Mouse (Mus musculus) erythroblast, embryonic 14.5 days (primary cell): ENCODE measurements around the gene Rcor1. TPM values are rescaled to one million over a fixed set of nuclear protein-coding genes. Genes with fewer than 3 reads are reported as not detected.

ENCODE experiments used
- H3K27me3 ChIP-seq: 2 replicates; pipeline ENCODE4 v1.6.1; 2012; ENCODE audit warnings: inconsistent platforms; ENCODE audit not compliant: control insufficient read depth
- H3K36me3 ChIP-seq: 2 replicates; pipeline ENCODE4 v1.6.1; 2012; ENCODE audit warnings: mild to moderate bottlenecking, inconsistent platforms; ENCODE audit not compliant: control insufficient read depth
- H3K4me1 ChIP-seq: 2 replicates; pipeline ENCODE4 v1.6.1; 2012; ENCODE audit warnings: inconsistent platforms; ENCODE audit not compliant: control insufficient read depth
- H3K4me3 ChIP-seq: replicated peaks from 2 replicates; pipeline ENCODE3; 2012; ENCODE audit warnings: moderate library complexity, mild to moderate bottlenecking, inconsistent platforms
- H3K9me3 ChIP-seq: 2 replicates; pipeline ENCODE4 v1.6.1; 2012; ENCODE audit warnings: low read length, inconsistent platforms, mixed read lengths; ENCODE audit not compliant: control insufficient read depth
- GATA1 ChIP-seq: IDR thresholded peaks from 2 replicates; pipeline ENCODE4 v1.6.1; 2012; ENCODE audit warnings: low read length, inconsistent platforms, mixed read lengths
- TAL1 ChIP-seq: IDR thresholded peaks from 3 replicates; pipeline ENCODE4 v1.6.1; 2012; ENCODE audit warnings: low read length, inconsistent platforms, mixed read lengths
- polyA plus RNA-seq: library from polyadenylated mRNA; stranded (reverse); fragments of >175 nt; gene quantifications from 2 replicates; pipeline ENCODE4 v1.2.3, GENCODE M21; 2012

Gene Rcor1
- polyA plus RNA-seq, 1 experiment = 0.44 TPM

DNA sequence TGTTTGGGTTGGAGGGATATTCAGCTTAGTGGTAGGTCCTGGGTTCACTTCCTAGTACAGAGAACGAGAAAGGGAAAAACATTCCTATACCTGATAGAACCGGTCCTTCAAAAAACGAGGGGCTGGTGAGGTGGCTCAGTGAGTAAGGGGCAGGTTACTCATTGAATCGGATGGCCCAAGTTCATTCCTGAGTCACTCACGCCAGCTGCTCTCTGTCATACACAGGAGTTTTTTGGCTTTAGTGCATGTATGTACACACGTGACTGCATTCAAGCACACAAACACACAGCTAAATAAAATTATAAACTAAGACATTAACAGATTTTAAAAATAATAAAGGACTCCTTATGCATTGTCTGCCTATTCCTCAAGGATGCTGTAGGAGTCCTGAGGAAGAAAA, 57.1 kb downstream of the Rcor1 start:
- TF ChIP-seq TAL1 (no peak), GATA1 (no peak)
- Histone ChIP-seq H3K4me3 (no peak overlapping the region), H3K36me3 (peaks cover 72% of the 10 kb centered on the region), H3K9me3 (no peaks in the 10 kb centered on the region), H3K4me1 (peaks cover 17% of the 10 kb centered on the region), H3K27me3 (no peaks in the 10 kb centered on the region)

DNA sequence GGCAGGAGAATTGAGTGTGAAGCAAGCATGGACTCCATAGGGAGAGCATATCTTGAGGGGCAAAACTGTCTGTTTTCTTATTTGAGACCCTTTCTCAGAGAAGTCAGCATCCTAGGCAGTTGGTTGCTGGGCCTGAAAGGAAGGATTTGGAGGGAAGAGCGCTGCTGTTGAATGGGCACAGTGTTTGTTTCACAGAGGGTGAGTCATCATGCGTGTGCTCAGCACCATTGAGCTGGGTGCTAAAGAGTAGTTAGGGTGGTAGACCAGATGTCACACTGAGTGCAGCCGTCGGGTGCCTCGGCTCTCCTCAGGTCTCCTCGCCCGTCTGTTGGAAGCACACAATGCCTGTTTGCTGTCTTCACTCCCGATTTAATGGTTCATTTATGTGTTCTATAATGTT, 57.9 kb downstream of the Rcor1 start:
- Histone ChIP-seq H3K9me3 (no peaks in the 10 kb centered on the region), H3K36me3 (peaks cover 73% of the 10 kb centered on the region), H3K27me3 (no peaks in the 10 kb centered on the region), H3K4me1 (peaks cover 15% of the 10 kb centered on the region), H3K4me3 (no peak overlapping the region)
- TF ChIP-seq GATA1 (no peak), TAL1 (no peak)

- Histone ChIP-seq H3K4me1 (no peaks in the 10 kb centered on the region), H3K36me3 (peaks cover 92% of the 10 kb centered on the region), H3K9me3 (no peaks in the 10 kb centered on the region), H3K4me3 (no peak overlapping the region), H3K27me3 (no peaks in the 10 kb centered on the region)
- TF ChIP-seq TAL1 = no peak
- no peak for TF ChIP-seq GATA1
Measured at GRCm38 (mm10) chr12:111111176-111111575, 72.0 kb downstream of the Rcor1 start.

DNA sequence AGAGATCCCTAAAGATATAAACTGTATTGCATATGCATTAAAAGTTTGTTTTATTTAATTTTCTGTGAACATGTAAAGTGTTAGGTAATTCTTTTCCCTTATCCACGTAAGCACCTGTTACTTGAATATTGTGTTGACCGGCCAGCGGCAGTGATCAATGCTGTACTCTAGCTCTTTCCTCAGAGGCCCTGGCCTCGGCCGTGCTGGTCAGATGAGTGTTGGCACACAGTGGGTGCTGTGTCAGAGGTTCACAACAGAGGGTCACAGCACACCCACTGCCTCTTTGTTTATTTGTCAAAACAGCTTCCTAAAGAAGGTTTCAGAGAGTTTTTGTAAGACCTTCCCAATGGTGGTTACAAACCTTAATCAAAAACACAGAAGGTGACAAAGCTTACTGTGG, 75.4 kb downstream of the Rcor1 start:
- no peaks in the 10 kb centered on the region for H3K9me3 ChIP-seq
- peaks cover 90% of the 10 kb centered on the region for H3K36me3 ChIP-seq

DNA sequence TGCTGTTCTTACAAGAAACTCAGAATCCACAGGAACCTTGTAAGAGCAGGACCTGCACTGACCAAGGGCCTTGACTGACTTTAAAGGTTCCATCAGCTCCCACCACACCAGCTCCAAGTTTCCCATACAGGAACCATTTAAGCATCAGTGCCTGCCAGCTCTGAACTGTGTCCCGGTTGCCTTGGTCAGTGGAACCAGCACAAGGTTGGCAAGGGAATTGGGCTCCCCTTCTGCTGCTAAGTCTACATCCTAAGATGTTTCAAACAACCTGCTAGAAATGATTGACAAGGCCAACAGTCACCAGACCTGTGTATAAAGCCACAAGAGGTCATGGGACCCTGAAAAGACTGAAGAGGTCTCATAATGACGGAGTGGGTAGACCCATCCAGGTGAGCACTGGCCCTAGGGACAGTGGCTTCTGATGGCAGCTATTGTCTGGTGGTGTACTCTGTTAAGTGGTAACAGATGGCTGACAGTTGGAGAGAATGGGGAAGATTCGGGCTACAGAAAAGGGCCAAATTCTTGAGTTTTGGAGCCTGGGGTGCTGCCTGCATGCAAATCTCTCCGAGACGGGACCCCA, 80.4 kb downstream of the Rcor1 start:
- Histone ChIP-seq H3K4me3 (no peak overlapping the region), H3K4me1 (no peaks in the 10 kb centered on the region), H3K27me3 (no peaks in the 10 kb centered on the region), H3K36me3 (peaks cover 46% of the 10 kb centered on the region), H3K9me3 (peaks cover 6% of the 10 kb centered on the region)
- TF ChIP-seq GATA1 = no peak
- TF ChIP-seq TAL1 = no peak

More for the DNA sequence above, 75.4 kb downstream of the Rcor1 start:
- Histone ChIP-seq H3K27me3 (no peaks in the 10 kb centered on the region), H3K4me1 (no peaks in the 10 kb centered on the region), H3K4me3 (no peak overlapping the region)
- no peak for TF ChIP-seq TAL1
- TF ChIP-seq GATA1 = no peak

DNA sequence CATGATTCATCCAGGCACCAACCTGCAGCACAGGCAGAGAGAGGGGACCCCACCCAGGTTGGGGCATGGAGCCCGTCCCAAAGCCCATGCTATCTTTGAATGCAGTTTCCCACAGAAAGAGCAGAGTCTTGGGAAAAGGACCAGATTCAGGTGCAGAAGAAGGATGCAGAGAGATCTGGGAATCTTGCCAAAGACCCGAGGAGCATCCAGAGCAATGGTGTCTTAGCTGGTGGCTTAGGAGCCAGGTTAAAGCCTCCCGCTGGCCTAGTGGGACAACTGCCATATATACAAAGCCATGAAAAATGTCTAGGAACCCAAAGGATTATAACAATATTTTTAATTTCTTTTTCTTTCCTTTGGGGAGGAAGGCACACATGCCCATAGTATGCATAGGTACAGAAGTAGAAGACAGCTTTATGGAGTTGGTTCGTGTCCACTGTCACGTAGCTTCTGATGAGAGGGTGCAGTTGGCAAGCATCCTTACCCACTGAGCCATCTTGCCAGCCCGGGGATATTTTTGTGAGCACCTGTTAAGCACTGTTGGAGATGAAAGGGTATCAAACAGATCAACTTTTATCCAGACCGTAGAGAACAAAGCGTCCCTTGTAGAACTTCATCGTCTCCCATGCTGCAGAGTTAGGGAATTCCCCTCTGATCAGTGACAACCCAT, 82.0 kb downstream of the Rcor1 start:
- peaks cover 35% of the 10 kb centered on the region for H3K36me3 ChIP-seq
- peaks cover 6% of the 10 kb centered on the region for H3K9me3 ChIP-seq

GRCm38 (mm10) chr12:111122332-111122852, 83.2 kb downstream of the Rcor1 start:
- H3K4me3 ChIP-seq = no peak overlapping the region
- peaks cover 6% of the 10 kb centered on the region for H3K9me3 ChIP-seq
- TF ChIP-seq TAL1 = no peak
- no peak for TF ChIP-seq GATA1
- peaks cover 22% of the 10 kb centered on the region for H3K36me3 ChIP-seq
- no peaks in the 10 kb centered on the region for H3K4me1 ChIP-seq
- H3K27me3 ChIP-seq = no peaks in the 10 kb centered on the region

More for the DNA sequence above, 82.0 kb downstream of the Rcor1 start:
- TF ChIP-seq GATA1 (no peak), TAL1 (no peak)
- H3K4me1 ChIP-seq = no peaks in the 10 kb centered on the region
- H3K4me3 ChIP-seq = no peak overlapping the region
- H3K27me3 ChIP-seq = no peaks in the 10 kb centered on the region

DNA sequence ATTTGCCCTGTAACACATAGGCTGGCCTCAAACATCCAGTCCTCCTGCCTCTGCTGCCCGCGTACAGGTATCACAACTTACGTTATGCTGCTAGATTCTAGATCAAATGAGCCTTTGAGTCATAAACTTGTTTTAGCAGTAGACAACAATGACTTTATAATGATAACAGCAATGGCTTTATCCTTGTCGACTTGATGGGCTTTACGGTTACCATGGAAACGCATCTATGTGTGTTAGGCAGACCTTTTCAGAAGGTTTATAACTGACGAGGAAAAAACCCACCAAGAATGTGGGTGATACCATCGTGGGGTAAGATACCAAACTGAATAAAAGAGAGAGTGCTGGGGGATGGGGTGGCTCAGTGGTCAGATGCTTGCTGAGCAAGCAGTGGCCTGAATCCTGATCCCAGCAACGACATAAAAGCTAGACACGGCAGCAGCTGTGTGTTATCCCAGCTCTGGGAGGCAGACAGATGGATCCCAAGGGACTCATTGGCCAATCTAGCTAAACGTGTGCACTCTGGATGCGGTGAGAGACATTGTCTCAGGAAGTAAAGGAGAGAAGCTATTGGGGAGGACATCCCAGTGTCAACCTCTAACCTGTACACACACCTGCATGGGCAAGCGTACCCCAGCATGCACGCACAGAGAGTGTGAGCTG, 85.6 kb downstream of the Rcor1 start:
- TF ChIP-seq TAL1 (no peak), GATA1 (no peak)
- Histone ChIP-seq H3K9me3 (peaks cover 6% of the 10 kb centered on the region), H3K4me3 (no peak overlapping the region), H3K36me3 (peaks cover 3% of the 10 kb centered on the region; the same call in 1 of the 2 replicates), H3K27me3 (no peaks in the 10 kb centered on the region), H3K4me1 (no peaks in the 10 kb centered on the region)

- H3K9me3 ChIP-seq = peaks cover 6% of the 10 kb centered on the region
- H3K4me1 ChIP-seq = no peaks in the 10 kb centered on the region
- TF ChIP-seq GATA1 (no peak), TAL1 (no peak)
- no peak overlapping the region for H3K4me3 ChIP-seq
- H3K27me3 ChIP-seq = no peaks in the 10 kb centered on the region
- no peaks in the 10 kb centered on the region for H3K36me3 ChIP-seq
Measured at GRCm38 (mm10) chr12:111125666-111126065, 86.5 kb downstream of the Rcor1 start.

DNA sequence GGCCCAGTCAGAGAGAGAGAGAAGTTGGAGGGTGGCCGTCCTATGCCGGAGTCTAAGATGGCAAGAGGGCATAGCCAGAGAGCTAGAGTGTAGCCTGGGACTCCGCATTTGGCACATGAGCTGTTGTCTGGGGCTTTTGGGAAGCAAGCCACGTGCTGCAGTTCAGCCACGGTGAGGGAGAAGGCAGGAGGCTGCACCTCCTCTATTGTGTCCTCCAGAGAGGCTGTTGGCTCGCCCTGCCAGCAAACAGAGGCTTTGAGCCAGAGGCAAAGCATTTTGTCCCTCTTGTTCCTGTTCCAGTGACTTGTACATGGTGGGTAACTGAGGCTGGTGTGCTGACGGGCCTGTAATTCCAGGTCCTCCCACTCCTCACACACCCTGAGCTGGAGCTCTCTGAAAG, 95.0 kb downstream of the Rcor1 start:
- Histone ChIP-seq H3K27me3 (no peaks in the 10 kb centered on the region), H3K4me3 (no peak overlapping the region), H3K9me3 (peaks cover 3% of the 10 kb centered on the region; the same call in 1 of the 2 replicates), H3K36me3 (no peaks in the 10 kb centered on the region), H3K4me1 (peaks cover 3% of the 10 kb centered on the region; the same call in 1 of the 2 replicates)
- no peak for TF ChIP-seq TAL1
- TF ChIP-seq GATA1 = no peak
